Mouse (Mus musculus): ENCODE results near the gene Tlr9.

The Tlr9 gene

GRCm38 (mm10) chr9:106233953-106234352 lies 11.6 kb downstream of the Tlr9 start:
- no peak for DNase-seq

- peak; percentile 81 to 88 for DNase-seq
Observed at GRCm38 (mm10) chr9:106235194-106235830, 12.9 kb downstream of the Tlr9 start.

- DNase-seq: peak; percentile 79 to 88
Observed at GRCm38 (mm10) chr9:106236156-106236817, 13.9 kb downstream of the Tlr9 start.

- peak; percentile 53 to 82 for DNase-seq
Observed at GRCm38 (mm10) chr9:106236818-106237211, 14.4 kb downstream of the Tlr9 start.

- DNase-seq: no peak
Observed at GRCm38 (mm10) chr9:106237401-106237800, 15.0 kb downstream of the Tlr9 start.

- no peak for DNase-seq
Observed at GRCm38 (mm10) chr9:106237878-106238277, 15.5 kb downstream of the Tlr9 start.

GRCm38 (mm10) chr9:106241541-106242164 lies 19.3 kb downstream of the Tlr9 start:
- peak; percentile 80 to 86 for DNase-seq

- DNase-seq: peak in 1 of 2 experiments; percentile 50
Observed at GRCm38 (mm10) chr9:106242813-106243488, 20.6 kb downstream of the Tlr9 start.

- DNase-seq: peak in 1 of 2 experiments; percentile 58
Observed at GRCm38 (mm10) chr9:106249550-106249949, 27.2 kb downstream of the Tlr9 start.

- no peak for DNase-seq
Observed at GRCm38 (mm10) chr9:106250245-106250644, 27.8 kb downstream of the Tlr9 start.

- DNase-seq: no peak
Observed at GRCm38 (mm10) chr9:106251066-106251465, 28.7 kb downstream of the Tlr9 start.

- DNase-seq: no peak
Observed at GRCm38 (mm10) chr9:106254001-106254400, 31.6 kb downstream of the Tlr9 start.

- no peak for DNase-seq
Observed at GRCm38 (mm10) chr9:106258412-106258811, 36.0 kb downstream of the Tlr9 start.

GRCm38 (mm10) chr9:106258990-106259389 lies 36.6 kb downstream of the Tlr9 start:
- DNase-seq: no peak

- DNase-seq: no peak
Observed at GRCm38 (mm10) chr9:106261058-106261457, 38.7 kb downstream of the Tlr9 start.

GRCm38 (mm10) chr9:106261491-106261890 lies 39.1 kb downstream of the Tlr9 start:
- no peak for DNase-seq

- DNase-seq: no peak
Observed at GRCm38 (mm10) chr9:106262075-106262474, 39.7 kb downstream of the Tlr9 start.

- no peak for DNase-seq
Observed at GRCm38 (mm10) chr9:106263381-106263924, 41.1 kb downstream of the Tlr9 start.

- no peak for DNase-seq
Observed at GRCm38 (mm10) chr9:106265358-106266075, 43.1 kb downstream of the Tlr9 start.

- peak; percentile 77 to 78 for DNase-seq
Observed at GRCm38 (mm10) chr9:106266936-106267657, 44.7 kb downstream of the Tlr9 start.

- DNase-seq: no peak
Observed at GRCm38 (mm10) chr9:106268421-106268820, 46.0 kb downstream of the Tlr9 start.
